Mouse (Mus musculus) layer of hippocampus, adult 8-10 months (tissue): ENCODE measurements around the gene Bckdha. TPM values are rescaled to one million over a fixed set of nuclear protein-coding genes. Genes with fewer than 3 reads are reported as not detected.

Experiments used
- DNase-seq, 2 experiments: peaks; one replicate each; pipeline ENCODE4 v3.0.0; 2022; ENCODE audit warnings: low spot score in 2 of 2
- total RNA-seq, 4 experiments: library from RNA; stranded (reverse); gene quantifications; 2 replicates each; pipeline ENCODE4 v1.2.4; 2022

Bckdha gene
- total RNA-seq = 10 to 100 TPM; 34.4 to 42.3 (median 39.3) TPM

- peak; percentile 99 for DNase-seq
These were observed at the start of gene Bckdha, which contains the start of gene Exosc5 for GRCm38 (mm10) chr7:25658657-25659472. Bckdha (minus strand) TSS chr7:25658981. Exosc5 (plus strand) TSS chr7:25659164.

DNA sequence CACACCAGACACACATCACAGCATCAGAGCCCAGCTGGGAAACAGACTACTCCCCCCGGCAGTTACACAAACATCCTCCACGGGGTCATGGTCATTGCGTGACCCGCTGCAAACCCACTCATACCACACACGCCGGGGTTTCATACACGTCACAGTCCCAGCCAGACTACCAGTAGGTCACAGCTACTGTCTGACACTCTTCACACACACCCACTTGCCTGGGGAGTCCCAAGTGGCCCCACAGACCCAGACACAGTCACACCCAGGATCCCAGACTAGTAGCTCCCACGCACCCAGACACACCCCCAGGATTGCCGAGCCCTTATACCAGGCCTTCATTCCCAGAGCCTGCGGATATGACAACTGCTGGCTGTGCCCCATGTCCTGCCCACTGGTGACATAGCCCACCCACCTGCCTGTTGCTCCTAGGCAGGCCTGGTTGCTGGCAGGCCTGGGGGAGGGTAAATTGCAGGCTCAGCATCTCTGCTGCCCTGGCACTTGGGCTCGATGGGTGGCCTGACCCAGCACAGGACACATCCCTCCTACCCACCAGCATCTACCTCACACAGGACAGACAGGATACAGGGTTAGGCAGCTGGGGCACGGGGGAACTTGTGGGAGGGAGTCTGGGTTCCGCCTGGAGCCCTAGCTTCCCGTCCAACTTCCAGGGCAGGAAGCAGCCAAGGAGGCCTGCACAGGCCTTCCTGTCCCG, 49.0 kb upstream of the Bckdha start:
- DNase-seq = no peak

GRCm38 (mm10) chr7:25706578-25707170, 47.9 kb upstream of the Bckdha start:
- DNase-seq = no peak

DNA sequence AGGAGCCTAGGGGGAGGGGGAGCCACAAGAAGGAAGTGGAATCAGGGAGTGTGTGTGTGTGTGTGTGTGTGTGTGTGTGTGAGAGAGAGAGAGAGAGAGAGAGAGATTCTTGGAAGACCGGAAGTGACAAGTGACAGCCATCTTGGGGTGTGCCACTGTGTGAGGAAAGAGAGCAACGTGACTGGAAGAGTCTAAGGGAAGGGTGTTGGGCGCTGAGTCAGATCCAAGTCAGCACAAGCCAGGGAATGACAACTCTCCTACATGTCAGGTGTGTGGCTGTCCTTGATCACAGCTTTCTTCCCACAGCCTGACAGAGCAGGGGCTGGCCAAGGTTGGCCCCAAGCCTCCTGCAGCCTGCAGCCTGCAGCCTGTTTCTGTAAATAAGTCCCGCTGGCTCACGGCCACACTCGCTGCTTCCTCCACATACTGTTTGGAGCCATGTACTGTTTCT, 47.0 kb upstream of the Bckdha start:
- no peak for DNase-seq

- DNase-seq = no peak
These were observed 46.1 kb upstream of the Bckdha start for GRCm38 (mm10) chr7:25704716-25705364.

GRCm38 (mm10) chr7:25703793-25704494, 45.2 kb upstream of the Bckdha start:
- DNase-seq = no peak

DNA sequence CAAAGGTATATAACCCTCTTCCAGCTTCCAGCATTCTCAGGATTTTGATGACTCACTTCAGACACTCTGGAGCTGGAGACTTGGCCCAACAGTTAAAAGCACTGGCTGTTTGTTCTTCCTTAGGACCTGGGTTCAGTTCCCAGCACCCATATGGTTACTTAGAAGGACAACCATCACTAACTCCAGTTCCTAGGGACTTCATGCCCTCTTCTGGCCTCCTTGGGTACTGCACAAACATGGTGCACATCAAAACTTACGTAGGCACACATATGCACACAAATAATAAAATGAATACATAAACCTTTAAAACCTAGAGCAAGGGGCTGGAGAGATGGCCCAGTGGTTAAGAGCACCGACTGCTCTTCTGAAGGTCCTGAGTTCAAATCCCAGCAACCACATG, 43.6 kb upstream of the Bckdha start:
- no peak for DNase-seq

- no peak for DNase-seq
These were observed 42.0 kb upstream of the Bckdha start for GRCm38 (mm10) chr7:25700732-25701131.

- no peak for DNase-seq
These were observed 41.1 kb upstream of the Bckdha start for GRCm38 (mm10) chr7:25699851-25700250.

GRCm38 (mm10) chr7:25694104-25694503, 35.3 kb upstream of the Bckdha start:
- no peak for DNase-seq

GRCm38 (mm10) chr7:25690051-25690450, 31.3 kb upstream of the Bckdha start:
- DNase-seq = no peak

DNA sequence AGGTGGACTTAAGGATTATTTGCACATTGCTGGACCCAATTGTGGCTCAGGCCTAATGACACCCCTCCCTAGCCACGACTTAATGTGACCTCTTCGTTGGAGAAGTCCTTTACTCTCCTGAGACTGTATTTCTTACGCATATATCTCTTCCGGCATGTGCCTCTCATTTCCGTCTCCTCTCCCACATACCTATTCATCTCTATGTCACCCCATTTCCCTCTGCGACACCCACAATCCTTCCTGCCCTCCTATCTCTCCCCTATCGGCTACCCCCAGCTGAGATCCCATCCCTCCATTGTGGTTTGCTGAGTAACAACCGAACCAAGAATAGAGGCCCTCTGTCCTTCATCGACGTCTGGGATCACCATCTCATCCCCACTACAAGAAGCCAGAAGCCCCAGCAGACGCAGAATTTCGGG, 30.8 kb upstream of the Bckdha start:
- DNase-seq = no peak

DNA sequence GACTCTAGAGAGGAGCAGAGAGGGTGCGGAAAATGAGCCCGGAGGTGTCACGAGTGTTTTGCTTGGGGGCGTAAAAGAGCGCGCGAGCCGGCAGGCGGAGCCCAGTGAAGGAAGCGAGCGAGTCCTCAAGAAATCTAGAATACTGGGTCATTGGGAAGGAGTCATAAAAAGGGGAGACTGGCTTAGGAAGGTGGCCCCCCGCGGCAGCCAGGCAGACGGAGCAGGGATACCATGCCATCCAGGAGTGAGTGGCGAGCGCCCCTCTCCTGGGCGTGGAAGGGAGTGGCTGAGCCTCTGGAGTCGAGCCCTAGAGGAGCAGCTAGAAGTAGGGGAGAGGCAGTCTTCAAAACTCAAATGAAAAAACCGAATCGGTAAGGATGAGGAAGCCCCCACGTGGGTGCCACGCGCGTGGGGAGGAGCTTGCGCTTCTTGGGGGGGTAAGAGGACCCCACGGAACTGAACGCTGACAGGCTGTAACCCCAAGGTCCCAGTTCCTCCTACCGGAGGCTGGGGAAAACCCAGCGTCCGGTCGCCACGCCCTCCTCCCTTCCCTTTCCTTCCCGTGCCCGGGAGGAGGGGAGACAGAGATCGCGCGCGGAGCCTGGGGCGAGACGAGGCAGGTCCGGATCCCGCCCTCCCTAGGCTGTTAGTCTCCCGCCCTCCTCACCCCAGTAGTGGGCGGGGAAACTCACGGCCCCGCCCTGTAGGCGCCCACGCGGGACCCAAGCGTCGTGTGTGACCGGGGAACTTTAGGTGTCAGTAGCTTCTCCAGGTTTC, 30.2 kb upstream of the Bckdha start:
- DNase-seq = no peak

GRCm38 (mm10) chr7:25687811-25688401, 29.1 kb upstream of the Bckdha start:
- DNase-seq = no peak

DNA sequence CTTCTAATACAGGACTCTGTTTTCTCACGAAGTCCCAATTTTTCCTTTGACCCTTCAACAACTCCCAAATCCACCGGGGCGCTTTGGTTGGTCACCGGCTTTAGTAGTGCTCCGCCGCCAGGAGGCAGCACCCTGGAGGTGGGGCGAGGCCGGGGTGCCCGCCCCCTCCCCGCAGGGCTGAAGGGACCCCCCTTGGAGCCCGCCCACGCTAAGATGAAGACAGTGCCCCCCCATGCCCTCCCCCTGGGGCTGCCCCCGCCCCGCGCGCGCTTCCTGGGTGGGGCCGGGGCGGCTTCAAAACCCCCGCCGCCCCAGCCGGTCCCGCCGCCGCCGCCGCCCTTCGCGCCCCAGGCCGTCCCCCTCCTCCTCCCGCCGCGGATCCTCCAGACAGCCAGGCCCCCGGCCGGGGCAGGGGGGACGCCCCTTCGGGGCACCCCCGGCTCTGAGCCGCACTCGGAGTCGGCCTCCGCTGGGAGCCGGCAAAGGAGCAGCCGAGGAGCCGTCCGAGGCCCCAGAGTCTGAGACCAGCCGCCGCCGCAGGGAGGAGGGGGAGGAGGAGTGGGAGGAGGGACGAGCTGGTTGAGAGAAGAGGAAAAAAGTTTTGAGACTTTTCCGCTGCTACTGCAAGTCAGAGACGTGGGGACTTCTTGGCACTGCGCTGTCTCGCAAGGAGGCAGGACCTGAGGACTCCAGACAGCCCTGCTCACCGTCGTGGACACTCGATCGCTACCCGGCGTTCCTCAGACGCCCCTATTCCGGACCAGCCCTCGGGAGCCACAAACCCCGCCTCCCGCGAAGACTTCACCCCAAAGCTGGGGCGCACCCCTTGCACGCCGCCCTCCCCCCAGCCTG, 28.1 kb upstream of the Bckdha start, which contains the start of gene Tgfb1:
Gene Tgfb1 (plus strand): TSS at position 323 of the 852 bp plus-strand sequence.
- no peak for DNase-seq

DNA sequence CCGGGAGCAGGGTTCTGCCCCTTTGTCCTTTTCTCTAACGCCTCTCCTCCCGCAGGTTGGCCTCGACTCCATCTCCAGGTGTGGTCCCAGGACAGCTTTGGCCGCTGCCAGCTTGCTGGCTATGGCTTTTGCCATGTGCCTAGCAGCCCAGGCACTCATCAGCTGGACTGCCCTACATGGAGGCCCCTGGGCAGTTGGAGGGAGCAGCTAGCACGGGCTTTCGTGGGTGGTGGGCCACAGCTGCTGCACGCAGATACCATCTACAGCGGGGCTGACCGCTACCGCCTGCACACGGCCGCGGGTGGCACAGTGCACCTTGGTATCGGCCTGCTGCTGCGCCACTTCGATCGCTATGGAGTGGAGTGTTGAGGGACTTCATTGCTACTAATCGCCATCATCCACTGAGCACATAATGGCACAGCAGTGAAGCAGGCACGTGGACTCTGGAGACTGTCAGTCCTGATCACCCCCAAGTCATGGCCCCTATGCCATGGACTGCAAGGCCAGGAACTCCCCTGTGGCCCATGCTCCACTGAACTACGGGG, 27.2 kb upstream of the Bckdha start:
- DNase-seq = no peak

DNA sequence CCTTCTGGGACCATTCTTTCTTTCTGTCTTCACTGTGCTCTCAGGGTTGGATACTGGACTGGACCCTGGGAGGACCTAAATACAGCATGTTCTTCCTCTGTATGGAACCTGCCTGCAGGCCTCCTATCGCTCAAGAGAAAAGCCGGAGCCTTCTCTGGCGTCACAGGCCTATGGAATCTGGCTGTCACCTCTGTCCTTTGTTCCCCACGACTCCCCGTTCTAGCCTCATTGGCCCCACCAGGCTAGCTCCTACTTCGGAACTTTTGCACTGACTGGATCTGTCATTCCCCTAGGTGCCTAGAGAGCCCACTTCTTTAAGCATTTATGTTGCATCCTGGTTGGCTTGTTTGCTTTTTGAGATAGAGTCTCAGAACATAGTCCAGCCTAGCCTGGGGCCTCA, 25.9 kb upstream of the Bckdha start:
- no peak for DNase-seq

- no peak for DNase-seq
These were observed 24.8 kb upstream of the Bckdha start for GRCm38 (mm10) chr7:25683474-25684180.
